Mouse (Mus musculus): ENCODE data around the gene Gm11639. TPM values are rescaled to one million over a fixed set of nuclear protein-coding genes. Genes with fewer than 3 reads are reported as not detected.

Gm11639 gene
- total RNA-seq, 2 experiments from 2014 or later: 0.46 to 0.48 TPM

DNA sequence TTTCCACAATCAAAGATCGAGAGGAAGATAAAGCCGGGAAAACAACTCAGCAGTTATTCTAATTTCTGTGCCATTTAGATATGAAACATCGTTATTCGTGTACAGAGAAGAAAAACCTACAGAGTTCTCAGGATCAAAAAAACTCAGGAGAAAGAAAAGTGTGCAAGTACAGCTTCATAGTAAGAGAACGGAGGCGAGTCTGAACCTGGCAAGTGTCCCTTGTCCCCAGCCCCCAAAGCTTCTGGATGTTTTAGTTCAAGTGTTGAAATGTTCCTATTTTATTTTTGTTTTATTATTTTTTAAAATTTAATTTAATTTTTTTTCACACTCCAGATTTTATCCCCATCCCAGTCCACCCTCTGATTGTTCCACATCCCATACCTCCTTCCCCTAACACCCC is 7.7 kb downstream of the Gm11639 start:
- DNase-seq (ENCODE audit: low spot score in 2 of 2): peak in 1 of 2 experiments; percentile 24

- DNase-seq (ENCODE audit: low spot score in 2 of 2): no peak
These were observed 18.6 kb downstream of the Gm11639 start for GRCm38 (mm10) chr11:104704097-104704496.

GRCm38 (mm10) chr11:104707084-104707483 is 21.6 kb downstream of the Gm11639 start:
- no peak for DNase-seq (ENCODE audit: low spot score in 2 of 2)

- no peak for DNase-seq (ENCODE audit: low spot score in 2 of 2)
These were observed 59.6 kb downstream of the Gm11639 start for GRCm38 (mm10) chr11:104744995-104745568.

GRCm38 (mm10) chr11:104765762-104766161 is 80.3 kb downstream of the Gm11639 start:
- no peak for DNase-seq (ENCODE audit: low spot score in 2 of 2)

DNA sequence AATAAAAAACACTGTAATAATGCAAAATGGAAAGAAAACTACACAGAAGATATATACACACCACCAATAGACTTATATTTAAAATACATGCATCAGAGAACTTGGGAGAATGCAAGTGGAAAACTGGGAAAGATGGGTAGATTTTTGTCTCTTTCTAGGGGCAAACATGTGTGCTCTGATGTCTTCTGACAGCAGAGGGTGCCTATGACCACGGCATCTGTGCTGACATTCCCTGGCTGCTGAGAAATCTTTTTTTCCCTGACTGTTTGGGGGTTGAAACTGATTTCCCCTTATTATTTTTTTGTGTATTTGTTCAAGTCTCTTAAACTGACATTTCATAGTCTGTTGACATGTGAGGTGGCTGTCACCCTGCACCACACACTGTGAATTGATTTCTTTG is 81.6 kb downstream of the Gm11639 start:
- DNase-seq (ENCODE audit: low spot score in 2 of 2): no peak

- peak; percentile 8 to 37 for DNase-seq (ENCODE audit: low spot score in 2 of 2)
These were observed 82.6 kb downstream of the Gm11639 start for GRCm38 (mm10) chr11:104768072-104768471.

GRCm38 (mm10) chr11:104778796-104779195 is 93.3 kb downstream of the Gm11639 start:
- no peak for DNase-seq (ENCODE audit: low spot score in 2 of 2)

GRCm38 (mm10) chr11:104944723-104945122 is 259.2 kb downstream of the Gm11639 start:
- no peak for DNase-seq (ENCODE audit: low spot score in 2 of 2)

DNA sequence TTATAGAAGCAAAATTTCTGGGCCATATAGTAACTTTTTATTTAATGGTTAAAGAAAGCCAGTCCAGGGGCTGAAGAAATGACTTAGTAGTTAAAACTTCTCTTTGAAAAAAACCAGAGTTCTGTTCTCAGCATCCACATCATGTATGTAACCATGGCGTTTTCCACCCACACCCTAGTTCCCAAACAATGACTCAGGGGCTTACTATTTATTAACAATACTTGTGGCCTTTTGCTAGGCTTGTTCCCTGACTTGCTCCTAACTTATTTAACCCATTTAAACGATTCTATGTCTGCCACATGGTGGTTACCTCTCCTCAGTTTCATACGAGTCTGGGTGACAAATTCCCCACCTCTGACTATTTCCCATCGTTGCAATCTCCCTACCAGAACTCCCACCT is 266.8 kb downstream of the Gm11639 start:
- DNase-seq (ENCODE audit: low spot score in 2 of 2): no peak

- DNase-seq (ENCODE audit: low spot score in 2 of 2): no peak
These were observed 282.4 kb downstream of the Gm11639 start for GRCm38 (mm10) chr11:104967862-104968261.

GRCm38 (mm10) chr11:104968388-104968787 is 282.9 kb downstream of the Gm11639 start:
- no peak for DNase-seq (ENCODE audit: low spot score in 2 of 2)

GRCm38 (mm10) chr11:104971322-104971721 is 285.8 kb downstream of the Gm11639 start:
- peak in 1 of 2 experiments; percentile 4 for DNase-seq (ENCODE audit: low spot score in 2 of 2)

- DNase-seq (ENCODE audit: low spot score in 2 of 2): no peak
These were observed 287.0 kb downstream of the Gm11639 start for GRCm38 (mm10) chr11:104972480-104972879.

- DNase-seq (ENCODE audit: low spot score in 2 of 2): no peak
These were observed 292.5 kb downstream of the Gm11639 start for GRCm38 (mm10) chr11:104977976-104978375.

- DNase-seq (ENCODE audit: low spot score in 2 of 2): no peak
These were observed 296.0 kb downstream of the Gm11639 start for GRCm38 (mm10) chr11:104981342-104982055.

GRCm38 (mm10) chr11:105009232-105009631 is 323.7 kb downstream of the Gm11639 start:
- DNase-seq (ENCODE audit: low spot score in 2 of 2): no peak

DNA sequence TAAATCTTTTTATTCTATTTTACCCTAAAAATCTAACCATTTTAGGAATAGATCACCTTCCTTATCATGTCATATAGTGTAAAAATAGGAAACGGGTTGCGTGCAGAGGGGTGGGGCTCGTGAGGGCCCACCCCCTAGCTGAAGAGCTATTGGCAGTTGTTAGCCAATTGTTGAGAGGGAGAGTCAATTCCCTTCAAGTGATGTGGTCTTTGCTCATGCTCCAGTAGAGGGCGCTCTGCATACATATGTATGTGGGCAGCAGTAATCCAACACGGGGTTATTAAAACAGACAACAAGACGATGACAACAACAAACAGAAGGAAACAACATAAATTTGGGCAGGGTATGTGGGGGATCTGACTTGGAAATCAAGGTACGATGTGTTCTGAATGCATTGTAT is 335.6 kb downstream of the Gm11639 start:
- no peak for DNase-seq (ENCODE audit: low spot score in 2 of 2)

- no peak for DNase-seq (ENCODE audit: low spot score in 2 of 2)
These were observed 343.3 kb downstream of the Gm11639 start for GRCm38 (mm10) chr11:105028744-105029348.

- no peak for DNase-seq (ENCODE audit: low spot score in 2 of 2)
These were observed 344.0 kb downstream of the Gm11639 start for GRCm38 (mm10) chr11:105029525-105029924.

DNA sequence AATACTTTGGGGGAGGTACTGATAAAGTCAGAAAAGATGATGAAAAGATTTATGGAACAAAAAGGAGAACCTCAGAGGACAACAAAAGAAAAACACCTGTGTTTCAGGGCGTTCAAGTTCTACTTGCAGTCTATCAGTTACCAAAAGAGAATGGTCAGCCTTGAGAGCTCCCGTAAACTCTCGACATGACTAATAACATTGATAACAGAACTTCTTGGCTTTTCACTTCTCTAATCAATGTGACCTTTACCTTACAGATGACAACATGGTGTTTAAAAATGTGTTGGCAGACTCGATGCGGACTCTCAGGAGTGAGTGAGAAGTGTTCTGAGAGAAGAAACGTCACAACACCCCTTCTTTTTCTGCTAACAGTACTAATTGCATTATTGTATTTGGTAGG is 344.7 kb downstream of the Gm11639 start:
- no peak for DNase-seq (ENCODE audit: low spot score in 2 of 2)

DNA sequence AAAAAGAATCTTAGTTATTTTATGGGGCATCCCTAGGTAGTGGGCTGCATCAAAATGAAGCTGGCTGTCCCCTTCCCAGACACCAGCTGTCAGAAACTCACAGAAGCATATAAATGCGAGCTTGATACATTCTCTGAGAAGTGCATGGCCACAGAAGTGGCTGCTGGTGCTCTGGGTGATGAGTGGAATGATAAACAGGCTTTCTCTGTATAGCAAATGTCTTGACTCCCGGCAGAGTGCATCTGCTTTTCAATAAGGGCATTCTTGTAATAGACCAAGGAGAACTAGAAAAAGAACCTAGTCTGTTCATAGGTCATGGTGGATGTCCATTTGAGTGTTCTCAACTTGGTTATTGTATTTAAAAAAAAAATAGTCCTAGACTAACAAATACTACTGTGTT is 345.6 kb downstream of the Gm11639 start:
- peak in 1 of 2 experiments; percentile 31 for DNase-seq (ENCODE audit: low spot score in 2 of 2)

Data from layer of hippocampus, postnatal 14 days (tissue).